Mouse (Mus musculus): Measurements from ENCODE around the gene Cpt1a. TPM values are rescaled to one million over a fixed set of nuclear protein-coding genes. Genes with fewer than 3 reads are reported as not detected.

Cpt1a gene
- polyA plus RNA-seq, 1 experiment: not detected

DNA sequence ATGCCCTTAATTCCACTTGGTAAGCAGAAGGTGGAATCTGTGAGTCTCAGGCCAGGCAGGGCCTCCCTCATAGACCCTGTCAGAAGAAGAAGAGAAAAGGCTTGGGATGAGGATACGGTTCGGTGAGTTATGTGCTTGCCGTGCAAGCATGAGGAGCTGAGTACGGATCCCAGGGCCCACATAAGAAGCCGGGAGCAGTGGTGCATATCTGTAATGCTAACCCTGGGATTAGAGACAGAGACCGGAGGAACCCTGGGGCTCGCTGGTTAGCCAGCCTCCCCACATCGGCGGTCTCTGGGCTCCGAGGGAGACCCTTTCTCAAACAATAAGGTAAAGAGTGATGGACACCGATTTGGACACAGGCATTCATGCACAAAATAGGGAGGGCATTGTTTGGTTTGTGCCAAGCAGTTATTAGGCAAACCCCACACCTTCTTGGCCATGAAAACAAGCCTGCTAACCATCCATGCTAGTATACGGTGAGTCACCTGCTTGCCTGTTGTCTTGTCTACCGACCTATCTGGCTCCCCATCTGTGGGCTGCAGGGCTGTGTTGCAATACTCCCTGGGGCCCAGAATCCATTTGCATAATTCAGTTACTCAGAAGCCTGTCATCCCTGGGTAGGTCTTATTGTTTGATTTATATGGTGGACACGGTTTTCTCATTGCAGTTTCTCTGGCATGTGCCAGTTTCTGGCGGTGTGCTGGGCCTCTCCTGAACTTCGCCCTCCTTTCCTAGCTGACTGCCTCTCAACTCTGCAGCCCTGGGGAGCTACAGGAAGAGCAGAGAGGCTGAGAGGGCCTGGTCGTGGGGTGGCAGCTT lies 11.8 kb downstream of the Cpt1a start:
- no peak overlapping the region for H3K4me3 ChIP-seq (ENCODE audit: insufficient read depth, low read depth, low read length)
- TF ChIP-seq POLR2A (IDR thresholded peaks at IDR 0.05; ENCODE audit: insufficient read depth, low read depth, low read length): no peak
- no peak for TF ChIP-seq CTCF (IDR thresholded peaks at IDR 0.05; ENCODE audit: insufficient read depth, low read depth, low read length)
- 67% methylated on average over 17 of the region's 17 CpGs for WGBS
- no peak overlapping the region for H3K27ac ChIP-seq (ENCODE audit: insufficient read depth, low read depth, low read length)
- peaks cover 13% of the 10 kb centered on the region; the same call in 1 of the 2 replicates for H3K4me1 ChIP-seq (ENCODE audit: control insufficient read depth, insufficient read depth, low read length)

- Histone ChIP-seq H3K4me3 (ENCODE audit: insufficient read depth, low read depth, low read length) (no peak overlapping the region), H3K4me1 (ENCODE audit: control insufficient read depth, insufficient read depth, low read length) (peaks cover 17% of the 10 kb centered on the region; the same call in 1 of the 2 replicates), H3K27ac (ENCODE audit: insufficient read depth, low read depth, low read length) (no peak overlapping the region)
- no peak for TF ChIP-seq CTCF (IDR thresholded peaks at IDR 0.05; ENCODE audit: insufficient read depth, low read depth, low read length)
- no peak for TF ChIP-seq POLR2A (IDR thresholded peaks at IDR 0.05; ENCODE audit: insufficient read depth, low read depth, low read length)
- 93% methylated on average over 4 of the region's 4 CpGs for WGBS
These were observed 12.4 kb downstream of the Cpt1a start for GRCm38 (mm10) chr19:3334550-3334949.

GRCm38 (mm10) chr19:3335917-3336316 lies 13.8 kb downstream of the Cpt1a start:
- 74% methylated on average over 1 of the region's 1 CpGs for WGBS
- H3K4me1 ChIP-seq (ENCODE audit: control insufficient read depth, insufficient read depth, low read length): peaks cover 25% of the 10 kb centered on the region
- TF ChIP-seq CTCF (IDR thresholded peaks at IDR 0.05; ENCODE audit: insufficient read depth, low read depth, low read length) (no peak), POLR2A (IDR thresholded peaks at IDR 0.05; ENCODE audit: insufficient read depth, low read depth, low read length) (no peak)
- no peak overlapping the region for H3K27ac ChIP-seq (ENCODE audit: insufficient read depth, low read depth, low read length)
- no peak overlapping the region for H3K4me3 ChIP-seq (ENCODE audit: insufficient read depth, low read depth, low read length)

DNA sequence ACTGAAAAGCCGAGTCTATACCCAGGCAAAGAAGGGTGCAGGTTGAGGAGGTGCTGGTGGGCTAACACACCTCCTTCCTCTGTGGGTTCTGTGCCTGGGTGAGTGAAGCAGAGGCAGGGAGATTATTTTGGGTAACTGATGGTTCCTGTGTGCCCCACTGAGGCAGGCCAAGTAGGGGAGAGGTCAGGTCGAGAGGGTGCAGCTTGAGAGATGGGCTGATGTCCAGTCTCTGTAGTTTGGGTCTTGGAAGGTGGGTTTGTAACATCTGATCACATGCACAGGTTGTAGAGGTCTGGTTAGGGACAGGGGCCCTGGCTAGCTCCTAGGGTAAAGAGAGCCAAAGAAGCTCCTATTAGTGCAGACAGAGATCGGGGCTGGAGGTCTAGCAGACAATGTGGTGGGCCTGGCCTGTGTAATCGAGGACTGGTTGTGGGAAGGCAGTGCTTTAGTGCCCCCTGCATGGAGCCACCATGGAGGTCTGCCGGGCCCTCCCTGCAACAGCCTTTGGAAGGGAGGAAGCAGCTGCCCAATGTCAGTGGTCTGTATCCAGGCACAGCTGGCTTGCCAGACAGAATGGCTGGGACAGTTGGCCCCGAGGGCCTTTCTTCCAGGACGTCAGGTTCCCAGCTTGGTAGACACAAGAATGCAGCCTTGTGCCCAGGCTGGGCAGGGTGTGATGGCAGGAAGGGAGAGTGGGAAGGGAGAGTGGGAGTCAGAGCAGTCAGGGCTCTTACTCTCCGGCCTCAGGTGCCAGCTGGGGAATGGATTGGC lies 14.5 kb downstream of the Cpt1a start:
- TF ChIP-seq CTCF (IDR thresholded peaks at IDR 0.05; ENCODE audit: insufficient read depth, low read depth, low read length) (no peak), POLR2A (IDR thresholded peaks at IDR 0.05; ENCODE audit: insufficient read depth, low read depth, low read length) (no peak)
- H3K4me3 ChIP-seq (ENCODE audit: insufficient read depth, low read depth, low read length): no peak overlapping the region
- peaks cover 31% of the 10 kb centered on the region for H3K4me1 ChIP-seq (ENCODE audit: control insufficient read depth, insufficient read depth, low read length)
- H3K27ac ChIP-seq (ENCODE audit: insufficient read depth, low read depth, low read length): no peak overlapping the region
- 49% methylated on average over 8 of the region's 8 CpGs for WGBS

- no peak for TF ChIP-seq POLR2A (IDR thresholded peaks at IDR 0.05; ENCODE audit: insufficient read depth, low read depth, low read length)
- no peak for TF ChIP-seq CTCF (IDR thresholded peaks at IDR 0.05; ENCODE audit: insufficient read depth, low read depth, low read length)
- Histone ChIP-seq H3K27ac (ENCODE audit: insufficient read depth, low read depth, low read length) (no peak overlapping the region), H3K4me1 (ENCODE audit: control insufficient read depth, insufficient read depth, low read length) (peaks cover 31% of the 10 kb centered on the region), H3K4me3 (ENCODE audit: insufficient read depth, low read depth, low read length) (no peak overlapping the region)
- 84% methylated on average over 8 of the region's 8 CpGs for WGBS
These were observed 17.1 kb downstream of the Cpt1a start for GRCm38 (mm10) chr19:3339187-3339586.

DNA sequence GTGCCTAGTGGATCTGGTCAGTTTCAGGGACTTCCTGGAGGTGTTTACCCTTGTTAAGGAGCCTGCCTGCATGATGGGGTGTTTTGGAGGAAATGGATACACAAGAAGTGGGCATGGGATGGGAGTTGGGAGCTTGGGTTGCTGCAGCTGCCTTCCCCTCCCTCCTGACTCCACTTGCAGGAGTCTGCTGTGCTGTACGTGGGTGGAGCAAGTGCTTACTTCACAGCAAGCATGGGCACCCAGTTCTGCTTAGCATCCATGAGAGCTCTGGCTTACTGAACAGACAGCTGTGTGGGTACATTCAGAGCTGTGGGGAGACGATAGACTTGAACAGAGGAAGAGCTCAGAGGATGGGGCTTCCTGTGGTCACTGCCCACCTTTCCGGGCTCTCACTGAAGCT lies 18.9 kb downstream of the Cpt1a start:
- peaks cover 28% of the 10 kb centered on the region for H3K4me1 ChIP-seq (ENCODE audit: control insufficient read depth, insufficient read depth, low read length)
- no peak overlapping the region for H3K4me3 ChIP-seq (ENCODE audit: insufficient read depth, low read depth, low read length)
- TF ChIP-seq POLR2A (IDR thresholded peaks at IDR 0.05; ENCODE audit: insufficient read depth, low read depth, low read length): no peak
- TF ChIP-seq CTCF (IDR thresholded peaks at IDR 0.05; ENCODE audit: insufficient read depth, low read depth, low read length): no peak
- H3K27ac ChIP-seq (ENCODE audit: insufficient read depth, low read depth, low read length): no peak overlapping the region
- WGBS: 51% methylated on average over 3 of the region's 3 CpGs

DNA sequence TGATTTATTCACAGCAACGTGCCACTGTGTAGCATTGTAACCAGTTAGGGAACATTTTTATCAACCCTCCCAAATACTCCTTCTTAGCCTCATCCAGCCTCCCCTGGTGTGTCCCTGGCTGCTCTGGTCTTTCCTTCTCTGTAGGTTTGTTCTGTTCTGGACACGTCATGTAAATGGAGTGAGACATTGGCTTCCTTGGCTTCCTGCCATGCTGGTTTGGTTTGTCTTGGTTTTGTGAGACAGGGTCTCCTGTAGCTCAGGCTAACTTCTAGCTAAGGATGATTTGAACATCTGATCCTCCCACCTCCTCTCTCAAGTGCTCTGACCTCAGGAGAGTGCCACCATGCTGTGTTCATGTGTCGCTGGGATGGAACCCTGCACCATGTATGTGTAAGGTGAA lies 21.8 kb downstream of the Cpt1a start:
- no peak for TF ChIP-seq CTCF (IDR thresholded peaks at IDR 0.05; ENCODE audit: insufficient read depth, low read depth, low read length)
- no peak for TF ChIP-seq POLR2A (IDR thresholded peaks at IDR 0.05; ENCODE audit: insufficient read depth, low read depth, low read length)
- WGBS: 58% methylated on average over 3 of the region's 3 CpGs
- no peak overlapping the region for H3K27ac ChIP-seq (ENCODE audit: insufficient read depth, low read depth, low read length)
- H3K4me1 ChIP-seq (ENCODE audit: control insufficient read depth, insufficient read depth, low read length): peaks cover 18% of the 10 kb centered on the region
- H3K4me3 ChIP-seq (ENCODE audit: insufficient read depth, low read depth, low read length): no peak overlapping the region

DNA sequence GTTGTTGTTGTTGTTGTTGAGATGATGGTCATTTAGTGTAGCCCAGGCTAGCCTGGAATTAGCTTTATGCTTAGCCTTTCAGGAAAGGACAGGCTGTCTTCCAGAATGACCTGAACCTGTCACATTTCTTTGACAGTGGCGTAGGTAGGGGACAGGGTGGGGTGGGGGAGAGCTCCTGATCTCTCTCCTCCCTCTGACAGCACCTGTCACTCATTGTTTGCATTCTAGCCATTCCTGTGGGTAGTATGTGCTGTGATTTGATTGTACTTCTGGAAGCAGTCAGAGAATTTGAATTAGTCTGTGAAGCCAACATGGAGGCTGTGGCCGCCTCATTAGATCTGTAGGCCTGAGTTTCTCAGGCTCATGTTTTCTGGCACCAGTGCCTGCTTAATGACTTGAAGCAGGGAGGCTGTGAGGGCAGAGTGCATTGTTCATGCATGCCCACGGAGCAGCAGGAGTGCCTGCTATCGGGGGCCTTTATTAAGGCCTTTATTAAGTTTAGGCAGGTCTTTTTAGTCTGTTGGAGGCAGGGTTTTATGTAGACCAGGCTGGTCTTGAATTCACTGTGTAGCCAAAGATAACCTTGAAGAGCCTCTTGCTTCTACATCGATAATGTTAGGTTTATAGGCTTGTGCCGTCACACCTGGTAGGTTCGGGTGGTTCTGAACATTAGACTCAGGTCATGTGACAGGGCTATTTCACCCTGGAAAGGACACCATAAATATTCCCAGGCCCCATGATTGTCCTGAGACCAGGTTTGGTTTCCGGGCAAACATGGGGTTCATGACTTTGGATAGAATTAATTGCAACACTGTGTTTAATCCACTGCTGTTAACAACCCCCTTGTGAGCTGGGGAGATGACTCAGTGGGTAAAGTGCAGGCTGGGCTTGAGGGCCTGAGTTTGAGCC lies 22.8 kb downstream of the Cpt1a start:
- Histone ChIP-seq H3K4me1 (ENCODE audit: control insufficient read depth, insufficient read depth, low read length) (peaks cover 11% of the 10 kb centered on the region), H3K4me3 (ENCODE audit: insufficient read depth, low read depth, low read length) (no peak overlapping the region), H3K27ac (ENCODE audit: insufficient read depth, low read depth, low read length) (no peak overlapping the region)
- 66% methylated on average over 8 of the region's 8 CpGs for WGBS
- no peak for TF ChIP-seq CTCF (IDR thresholded peaks at IDR 0.05; ENCODE audit: insufficient read depth, low read depth, low read length)
- no peak for TF ChIP-seq POLR2A (IDR thresholded peaks at IDR 0.05; ENCODE audit: insufficient read depth, low read depth, low read length)

All from olfactory bulb, adult 2 months (tissue).